Mouse (Mus musculus) lung, postnatal 0 days (tissue): ENCODE data around the gene Oog1. TPM values are rescaled to one million over a fixed set of nuclear protein-coding genes. Genes with fewer than 3 reads are reported as not detected.
"Not testable (repeated sequence)": the region's sequence is repeated elsewhere in the genome, so short reads cannot be mapped to it uniquely, and the experiment has no call there.

Experiments
- ATAC-seq: fragments of 200-750 bp; cut with Nextera tagmentation; 2 replicates; pipeline ENCODE4 v1.8.0; 2017; ENCODE audit warnings: moderate library complexity
- DNase-seq: peaks from one replicate; pipeline ENCODE4 v3.0.0-alpha.2; 2016; ENCODE audit warnings: low spot score
- H3K27ac ChIP-seq: fragments of 300-500 bp; sonication (generic); 2 replicates; pipeline ENCODE4 v1.5.1; 2014; ENCODE audit warnings: antibody characterized with exemption, mild to moderate bottlenecking, low read length, mixed read lengths
- H3K27me3 ChIP-seq: fragments of 300-500 bp; sonication (generic); replicated peaks from 2 replicates; pipeline ENCODE4 v1.6.1; 2014; ENCODE audit warnings: low read length, mixed read lengths; ENCODE audit not compliant: insufficient read depth
- H3K36me3 ChIP-seq: fragments of 300-500 bp; sonication (generic); 2 replicates; pipeline ENCODE4 v1.6.1; 2014; ENCODE audit warnings: low read length, mixed read lengths; ENCODE audit not compliant: insufficient read depth
- H3K4me1 ChIP-seq: fragments of 300-500 bp; sonication (generic); 2 replicates; pipeline ENCODE4 v1.6.1; 2014; ENCODE audit warnings: antibody characterized with exemption, low read depth, low read length, mixed read lengths; ENCODE audit not compliant: insufficient read depth
- H3K4me2 ChIP-seq: fragments of 300-500 bp; sonication (generic); replicated peaks from 2 replicates; pipeline ENCODE4 v1.6.1; 2014; ENCODE audit warnings: low read depth, mild to moderate bottlenecking, low read length, moderate library complexity, mixed read lengths
- H3K4me3 ChIP-seq: fragments of 300-500 bp; sonication (generic); 2 replicates; pipeline ENCODE4 v1.5.1; 2014; ENCODE audit warnings: low read depth, low read length
- H3K9ac ChIP-seq: fragments of 300-500 bp; sonication (generic); replicated peaks from 2 replicates; pipeline ENCODE4 v1.6.1; 2014; ENCODE audit warnings: low read depth, mild to moderate bottlenecking
- H3K9me3 ChIP-seq: fragments of 300-500 bp; sonication (generic); 2 replicates; pipeline ENCODE4 v1.6.1; 2016; ENCODE audit warnings: low read length, mixed read lengths
- WGBS: fragments of 180-500 bp; shearing (Covaris S2); extraction: QIAGEN DNeasy Blood & Tissue Kit; methylation state at CpG from one replicate; pipeline ENCODE4 v1.1.7; 2014; 5-methylcytosine and 5-hydroxymethylcytosine counted together
- polyA plus RNA-seq: library from polyadenylated mRNA; unstranded; fragments of >200 nt; fragmentation: Nextera tagmentation; extraction: Ambion mirVana; gene quantifications from 2 replicates; pipeline ENCODE4 v1.2.1, GENCODE M21; 2015

Oog1 gene
- polyA plus RNA-seq = not detected in 2 replicates

GRCm38 (mm10) chr12:87602388-87602787, at the start of gene Oog1:
Gene Oog1, plus strand, starts transcription at chr12:87602688.
- H3K27ac ChIP-seq, H3K4me3 ChIP-seq, H3K36me3 ChIP-seq, H3K9ac ChIP-seq, DNase-seq, H3K4me1 ChIP-seq, ATAC-seq, H3K4me2 ChIP-seq, H3K27me3 ChIP-seq, H3K9me3 ChIP-seq: not testable (repeated sequence)
- WGBS = 60% methylated on average over 1 of the region's 2 CpGs

- not testable (repeated sequence) for ATAC-seq, DNase-seq, H3K4me1 ChIP-seq, H3K9ac ChIP-seq, H3K27ac ChIP-seq, H3K9me3 ChIP-seq, H3K36me3 ChIP-seq, H3K4me3 ChIP-seq, H3K27me3 ChIP-seq, H3K4me2 ChIP-seq
- 3% methylated on average over 2 of the region's 2 CpGs for WGBS
Measured at GRCm38 (mm10) chr12:87601388-87601787, 1.1 kb upstream of the Oog1 start.

GRCm38 (mm10) chr12:87618569-87618968, 16.1 kb downstream of the Oog1 start, which contains the start of gene Gm4027:
Gene Gm4027, plus strand, starts transcription at chr12:87618869.
- H3K27me3 ChIP-seq, ATAC-seq, H3K4me1 ChIP-seq, H3K4me3 ChIP-seq, H3K9me3 ChIP-seq, H3K27ac ChIP-seq, DNase-seq, H3K9ac ChIP-seq, H3K36me3 ChIP-seq, H3K4me2 ChIP-seq: not testable (repeated sequence)
- WGBS = 88% methylated on average over 5 of the region's 7 CpGs

GRCm38 (mm10) chr12:87644520-87644919, 42.0 kb downstream of the Oog1 start, which contains the start of gene Gm16381:
Gene Gm16381, minus strand, starts transcription at chr12:87644620.
- not testable (repeated sequence) for H3K27me3 ChIP-seq, H3K4me2 ChIP-seq, H3K4me3 ChIP-seq, ATAC-seq, H3K9ac ChIP-seq, H3K36me3 ChIP-seq, DNase-seq, H3K9me3 ChIP-seq, H3K4me1 ChIP-seq, H3K27ac ChIP-seq
- 55% methylated on average over 1 of the region's 2 CpGs for WGBS

- not testable (repeated sequence) for H3K27me3 ChIP-seq, H3K4me2 ChIP-seq, H3K9ac ChIP-seq, H3K36me3 ChIP-seq, DNase-seq, ATAC-seq, H3K4me1 ChIP-seq, H3K9me3 ChIP-seq, H3K27ac ChIP-seq, H3K4me3 ChIP-seq
- 28% methylated on average over 1 of the region's 4 CpGs for WGBS
Measured at GRCm38 (mm10) chr12:87652916-87653703, 50.6 kb downstream of the Oog1 start.

Other genes with a start within 250 kb of the Oog1 start
- gene Sptlc2, start 214.3 kb upstream of the Oog1 start, polyA plus RNA-seq = 194 and 216 TPM in 2 replicates
- 158 and 175 TPM in 2 replicates for gene Slirp, start 158.8 kb upstream of the Oog1 start, polyA plus RNA-seq
- 15.2 and 20.1 TPM in 2 replicates for gene Alkbh1, start 158.7 kb upstream of the Oog1 start, polyA plus RNA-seq
- gene Snw1, start 130.4 kb upstream of the Oog1 start, polyA plus RNA-seq = 93.9 and 103 TPM in 2 replicates
- not detected in 2 replicates for gene Gm5788, start 108.0 kb upstream of the Oog1 start, polyA plus RNA-seq
- gene Gm8300, start 88.4 kb upstream of the Oog1 start, polyA plus RNA-seq = not detected in 2 replicates
- gene Gm4027, start 16.2 kb downstream of the Oog1 start, polyA plus RNA-seq = not detected in 2 replicates
- not detected in 2 replicates for gene Gm16381, start 41.9 kb downstream of the Oog1 start, polyA plus RNA-seq
- gene Gm21319, start 173.1 kb downstream of the Oog1 start, polyA plus RNA-seq = not detected in 2 replicates
- not detected in 2 replicates for gene Gm21936, start 192.8 kb downstream of the Oog1 start, polyA plus RNA-seq
- not detected in 2 replicates for gene BB287469, start 213.9 kb downstream of the Oog1 start, polyA plus RNA-seq
- not detected in 2 replicates for gene Gm2001, start 239.7 kb downstream of the Oog1 start, polyA plus RNA-seq